Mouse (Mus musculus) heart, adult 8-10 months (tissue): ENCODE measurements around the gene Mavs. TPM values are rescaled to one million over a fixed set of nuclear protein-coding genes. Genes with fewer than 3 reads are reported as not detected.
A peak's percentile ranks its signal among the peaks of the same experiment; 100 is the strongest.

Source experiments
- DNase-seq: peaks from one replicate; pipeline ENCODE4 v3.0.0; 2022; ENCODE audit warnings: low spot score
- microRNA-seq: library from miRNA; unstranded; fragments of <30 nt; microRNA quantifications from one replicate; pipeline ENCODE4 v1.2.0, GENCODE M21; 2022
- total RNA-seq, 4 experiments: library from RNA; stranded (reverse); gene quantifications; 2 replicates each; pipeline ENCODE4 v1.2.4; 2022

The Mavs gene
- total RNA-seq, 4 experiments from 2014 or later, result 65.6 to 80.8 (median 72.3) TPM

GRCm38 (mm10) chr2:131261481-131262212, 27.8 kb downstream of the Mavs start:
- DNase-seq, result no peak

GRCm38 (mm10) chr2:131262213-131262672, 28.4 kb downstream of the Mavs start, which contains the start of gene Pank2:
Gene Pank2, plus strand, starts transcription at chr2:131262495.
- peak; percentile 97 for DNase-seq

GRCm38 (mm10) chr2:131262680-131263670, 29.1 kb downstream of the Mavs start:
- DNase-seq, result peak; percentile 57

GRCm38 (mm10) chr2:131264027-131264426, 30.2 kb downstream of the Mavs start:
- DNase-seq, result no peak

GRCm38 (mm10) chr2:131265056-131265455, 31.2 kb downstream of the Mavs start:
- no peak for DNase-seq

GRCm38 (mm10) chr2:131275493-131275892, 41.6 kb downstream of the Mavs start:
- no peak for DNase-seq

- DNase-seq, result no peak
These were observed 42.9 kb downstream of the Mavs start for GRCm38 (mm10) chr2:131276722-131277121.

GRCm38 (mm10) chr2:131281596-131281995, 47.7 kb downstream of the Mavs start:
- DNase-seq, result no peak

- DNase-seq, result no peak
These were observed 52.4 kb downstream of the Mavs start for GRCm38 (mm10) chr2:131286276-131286675.

GRCm38 (mm10) chr2:131290669-131291068, 56.8 kb downstream of the Mavs start:
- no peak for DNase-seq

GRCm38 (mm10) chr2:131296746-131297261, 62.9 kb downstream of the Mavs start:
- DNase-seq, result no peak

Small RNA genes lying within 50 kb of the gene (microRNA-seq; reads per million reads assigned to microRNA genes)
- 6.7 reads per million, percentile 16 among the genes with 10 or more reads in this experiment for gene Mir103-2

Other genes with a start within 250 kb of the Mavs start
- gene Gfra4, start 191.0 kb upstream of the Mavs start, total RNA-seq, result 10 to 100 TPM in 1 of 4 experiments, 1 to 10 TPM in 3; 7.4 to 13.3 (median 9.0) TPM
- 1 to 10 TPM; 1.1 to 1.9 (median 1.7) TPM for gene Adam33, start 170.2 kb upstream of the Mavs start, total RNA-seq
- 1 to 10 TPM in 3 of 4 experiments, under 1 TPM in 1; 0.98 to 2.4 (median 1.5) TPM for gene Siglec1, start 147.3 kb upstream of the Mavs start, total RNA-seq
- gene Hspa12b, start 106.8 kb upstream of the Mavs start, total RNA-seq, result 10 to 100 TPM; 21.5 to 33.7 (median 31.0) TPM
- not detected for gene Gm11037, start 100.6 kb upstream of the Mavs start, total RNA-seq
- 10 to 100 TPM in 3 of 4 experiments, 1 to 10 TPM in 1; 9.7 to 12.1 (median 10.5) TPM for gene 1700037H04Rik, start 74.0 kb upstream of the Mavs start, total RNA-seq
- 10 to 100 TPM; 89.5 to 93.4 (median 90.3) TPM for gene Cenpb, start 54.0 kb upstream of the Mavs start, total RNA-seq
- 1 to 10 TPM; 4.3 to 4.9 (median 4.5) TPM for gene Cdc25b, start 47.1 kb upstream of the Mavs start, total RNA-seq
- 1 to 10 TPM; 4.4 to 6.2 (median 4.9) TPM for gene Spef1, start 46.8 kb upstream of the Mavs start, total RNA-seq
- 10 to 100 TPM; 31.8 to 42.6 (median 37.9) TPM for gene Ap5s1, start 27.0 kb upstream of the Mavs start, total RNA-seq
- gene Pank2, start 28.4 kb downstream of the Mavs start, total RNA-seq, result 10 to 100 TPM; 18.0 to 28.0 (median 23.2) TPM
- 1 to 10 TPM; 2.9 to 4.1 (median 3.3) TPM for gene Rnf24, start 118.8 kb downstream of the Mavs start, total RNA-seq